Mouse (Mus musculus): ENCODE results near the gene Chst11.
A peak's percentile ranks its signal among the peaks of the same experiment; 100 is the strongest.

The Chst11 gene

DNA sequence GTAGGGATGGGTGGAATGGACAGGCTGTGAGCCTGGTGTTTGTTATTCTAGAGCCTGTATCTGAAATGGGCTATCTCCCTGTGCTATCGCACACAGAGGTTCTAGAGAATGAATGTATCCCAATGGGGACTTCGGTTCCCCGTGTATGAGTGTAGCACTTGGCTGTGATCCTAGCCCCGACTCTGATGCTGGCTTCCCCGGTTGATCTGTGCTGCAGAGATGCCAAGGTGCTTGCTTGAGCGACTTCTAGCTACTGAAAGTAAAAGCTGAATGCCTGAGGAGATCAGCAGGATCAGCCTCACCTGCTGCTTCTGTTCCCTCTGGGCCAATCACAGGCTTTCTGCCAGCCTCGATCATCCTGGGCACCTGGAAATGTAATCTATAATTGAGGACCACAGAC lies 91.5 kb downstream of the Chst11 start:
- DNase-seq (ENCODE audit: low read depth, low spot score): no peak

- no peak for DNase-seq (ENCODE audit: low read depth, low spot score)
These were observed 93.4 kb downstream of the Chst11 start for GRCm38 (mm10) chr10:83078723-83079122.

GRCm38 (mm10) chr10:83079755-83080154 lies 94.5 kb downstream of the Chst11 start:
- DNase-seq (ENCODE audit: low read depth, low spot score): no peak

DNA sequence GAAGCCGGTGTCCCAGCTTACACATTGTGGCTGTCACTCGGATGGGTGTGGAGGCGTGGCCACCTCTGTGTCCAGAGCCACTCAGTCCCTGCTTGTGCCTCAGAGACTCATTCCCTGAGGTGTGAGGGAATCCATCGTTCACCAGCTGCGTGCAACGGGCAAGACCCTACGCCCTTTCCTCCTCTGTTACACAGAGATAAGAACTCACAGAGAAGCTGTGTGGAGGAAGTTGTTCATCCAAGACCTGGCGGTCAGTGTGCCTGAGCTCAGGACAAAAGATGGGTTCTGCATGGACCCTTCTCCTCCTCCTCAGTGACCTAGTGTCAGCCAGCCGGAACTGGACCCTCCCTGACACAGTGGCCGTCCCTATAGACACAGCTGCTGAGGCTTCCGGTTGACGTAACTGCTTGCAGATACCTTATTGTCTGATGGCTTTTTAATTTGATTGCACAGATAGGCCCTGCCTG lies 95.0 kb downstream of the Chst11 start:
- DNase-seq (ENCODE audit: low read depth, low spot score): no peak

- no peak for DNase-seq (ENCODE audit: low read depth, low spot score)
These were observed 95.6 kb downstream of the Chst11 start for GRCm38 (mm10) chr10:83080930-83081329.

DNA sequence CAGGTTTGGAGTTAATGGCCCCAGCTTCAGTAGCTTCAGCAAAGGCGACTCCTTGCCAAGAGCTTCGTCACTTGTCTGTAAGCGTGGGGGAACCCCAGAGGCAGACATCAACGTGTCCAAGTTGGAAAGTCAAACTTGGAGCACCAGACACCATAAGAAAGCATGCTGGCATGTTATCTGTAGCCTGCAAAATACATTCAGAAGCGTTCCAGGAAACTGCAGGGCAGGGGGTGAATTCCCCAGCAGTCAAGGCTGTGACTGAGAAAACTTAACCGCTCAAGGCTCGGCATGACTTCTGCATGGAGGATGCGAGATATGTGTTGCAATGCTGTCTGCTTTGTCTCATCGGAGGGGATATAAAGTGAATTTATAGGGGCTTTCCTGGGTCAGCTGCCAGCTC lies 98.6 kb downstream of the Chst11 start:
- no peak for DNase-seq (ENCODE audit: low read depth, low spot score)

DNA sequence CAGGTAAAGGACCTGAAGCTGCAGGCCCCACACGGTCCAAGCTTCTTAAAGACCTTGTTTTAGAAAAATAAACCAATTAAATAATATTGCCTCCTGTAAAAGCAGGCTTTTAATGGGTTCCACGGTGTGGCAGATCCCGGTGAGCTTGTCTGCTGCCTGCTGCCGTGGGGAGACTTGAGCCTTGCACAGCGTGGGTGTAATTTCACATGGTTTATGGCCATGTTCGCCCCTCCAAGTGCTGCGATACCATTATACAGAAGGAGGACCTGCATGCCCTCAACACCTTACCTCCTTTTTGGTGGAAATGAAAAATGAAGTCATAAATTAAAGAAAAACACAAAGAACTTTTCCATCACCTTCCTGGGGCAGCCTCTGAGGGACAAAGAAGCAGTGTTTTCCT lies 103.0 kb downstream of the Chst11 start:
- DNase-seq (ENCODE audit: low read depth, low spot score): no peak

DNA sequence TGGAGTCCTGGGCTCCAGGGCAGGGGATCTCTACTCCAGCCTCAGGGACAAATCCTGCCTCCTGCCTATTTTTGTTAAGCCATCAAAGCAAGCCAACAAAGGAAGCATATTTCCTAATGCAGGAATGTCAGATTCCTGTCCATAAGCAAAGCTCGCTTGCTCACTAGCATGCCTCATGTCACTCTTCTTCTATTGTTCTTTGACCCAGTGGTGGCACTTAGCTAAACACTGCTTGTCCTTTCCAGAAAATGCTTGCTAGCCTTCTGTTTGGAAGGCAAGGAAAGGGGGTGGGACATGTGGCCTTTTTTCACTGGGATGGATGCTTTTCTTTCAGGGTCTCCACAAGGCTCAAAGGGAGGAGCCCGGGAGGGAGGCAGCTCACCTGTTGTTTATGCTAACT lies 103.5 kb downstream of the Chst11 start:
- peak; percentile 38 for DNase-seq (ENCODE audit: low read depth, low spot score)

DNA sequence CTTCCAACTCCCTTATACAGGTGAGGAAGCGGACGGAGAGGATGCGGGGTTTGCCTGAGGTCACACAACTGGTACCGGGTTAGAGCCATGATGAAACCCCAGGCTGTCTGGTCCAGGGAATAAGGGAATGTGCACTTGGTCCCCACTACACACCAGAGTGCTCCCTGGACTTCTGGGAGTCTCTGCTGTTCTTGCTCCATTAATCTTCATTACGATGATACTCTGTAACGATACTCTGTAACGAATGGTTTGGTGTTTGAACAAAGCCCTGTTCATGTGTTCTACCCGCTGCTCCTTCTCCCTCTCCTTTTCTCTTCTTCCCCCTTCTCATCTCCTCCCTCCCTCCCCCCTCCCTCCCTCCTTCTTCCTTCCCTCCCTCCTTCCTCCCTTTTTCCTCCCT lies 104.9 kb downstream of the Chst11 start:
- DNase-seq (ENCODE audit: low read depth, low spot score): no peak

DNA sequence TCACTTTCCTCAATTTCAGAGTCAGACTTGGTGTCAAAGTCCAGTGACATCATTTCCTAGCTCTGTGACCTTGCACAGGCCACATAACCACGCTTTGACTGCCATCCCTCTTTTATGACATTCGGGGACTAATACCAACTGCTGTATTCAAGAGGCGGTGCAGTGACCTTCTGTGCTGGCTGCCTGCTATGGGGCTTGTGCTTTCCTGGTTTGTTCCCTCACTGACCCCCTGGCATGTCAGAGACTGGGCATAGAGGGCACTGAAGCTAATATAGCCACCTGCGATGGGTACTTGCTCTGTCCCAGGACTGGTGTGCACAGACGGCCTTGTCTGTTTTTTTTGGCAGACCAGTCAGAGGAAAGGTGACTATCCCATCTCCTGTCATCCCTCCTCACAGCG lies 108.4 kb downstream of the Chst11 start:
- DNase-seq (ENCODE audit: low read depth, low spot score): no peak

DNA sequence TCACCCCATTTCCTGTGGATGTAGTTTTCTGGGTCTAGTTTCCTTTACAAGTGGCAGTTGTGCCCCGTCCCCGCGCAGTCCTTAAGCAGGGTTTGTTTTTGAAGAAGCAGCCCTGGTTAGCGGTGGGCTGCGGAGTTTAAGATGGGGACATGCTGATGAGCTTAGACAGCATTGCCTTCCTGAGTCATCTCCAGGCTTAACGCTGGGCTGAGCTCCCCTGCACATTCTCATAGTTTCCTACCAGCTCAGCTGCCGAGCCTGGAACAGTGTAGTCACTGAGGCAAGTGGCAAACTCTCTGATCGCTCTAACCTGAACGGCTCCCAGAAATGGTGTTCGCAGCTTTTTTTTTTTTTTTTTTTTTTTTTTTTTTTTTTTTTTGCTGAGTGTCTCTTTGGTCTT lies 109.0 kb downstream of the Chst11 start:
- no peak for DNase-seq (ENCODE audit: low read depth, low spot score)

- no peak for DNase-seq (ENCODE audit: low read depth, low spot score)
These were observed 109.8 kb downstream of the Chst11 start for GRCm38 (mm10) chr10:83094821-83095725.

- no peak for DNase-seq (ENCODE audit: low read depth, low spot score)
These were observed 111.0 kb downstream of the Chst11 start for GRCm38 (mm10) chr10:83096257-83096656.

DNA sequence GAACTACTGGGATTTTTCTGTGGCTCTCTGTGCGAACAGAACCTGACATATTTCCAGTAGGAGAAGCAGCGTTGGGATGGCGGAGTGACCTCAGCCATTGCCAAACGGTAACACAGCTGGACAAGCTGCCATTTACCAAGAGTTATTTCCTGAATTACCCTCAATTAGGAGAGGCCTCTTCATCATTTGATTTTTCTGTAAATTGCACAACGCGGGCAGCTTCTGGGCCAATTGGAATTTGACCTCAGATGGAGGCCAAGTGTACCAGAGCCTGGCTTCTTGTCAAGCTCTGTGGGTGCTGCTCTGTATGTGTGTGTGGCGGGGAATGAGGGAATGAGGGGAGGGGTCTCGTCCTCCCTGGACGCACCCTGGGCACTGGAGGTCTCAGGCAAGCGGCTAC lies 113.6 kb downstream of the Chst11 start:
- DNase-seq (ENCODE audit: low read depth, low spot score): no peak

GRCm38 (mm10) chr10:83099669-83100068 lies 114.4 kb downstream of the Chst11 start:
- no peak for DNase-seq (ENCODE audit: low read depth, low spot score)

- no peak for DNase-seq (ENCODE audit: low read depth, low spot score)
These were observed 115.6 kb downstream of the Chst11 start for GRCm38 (mm10) chr10:83100890-83101289.

DNA sequence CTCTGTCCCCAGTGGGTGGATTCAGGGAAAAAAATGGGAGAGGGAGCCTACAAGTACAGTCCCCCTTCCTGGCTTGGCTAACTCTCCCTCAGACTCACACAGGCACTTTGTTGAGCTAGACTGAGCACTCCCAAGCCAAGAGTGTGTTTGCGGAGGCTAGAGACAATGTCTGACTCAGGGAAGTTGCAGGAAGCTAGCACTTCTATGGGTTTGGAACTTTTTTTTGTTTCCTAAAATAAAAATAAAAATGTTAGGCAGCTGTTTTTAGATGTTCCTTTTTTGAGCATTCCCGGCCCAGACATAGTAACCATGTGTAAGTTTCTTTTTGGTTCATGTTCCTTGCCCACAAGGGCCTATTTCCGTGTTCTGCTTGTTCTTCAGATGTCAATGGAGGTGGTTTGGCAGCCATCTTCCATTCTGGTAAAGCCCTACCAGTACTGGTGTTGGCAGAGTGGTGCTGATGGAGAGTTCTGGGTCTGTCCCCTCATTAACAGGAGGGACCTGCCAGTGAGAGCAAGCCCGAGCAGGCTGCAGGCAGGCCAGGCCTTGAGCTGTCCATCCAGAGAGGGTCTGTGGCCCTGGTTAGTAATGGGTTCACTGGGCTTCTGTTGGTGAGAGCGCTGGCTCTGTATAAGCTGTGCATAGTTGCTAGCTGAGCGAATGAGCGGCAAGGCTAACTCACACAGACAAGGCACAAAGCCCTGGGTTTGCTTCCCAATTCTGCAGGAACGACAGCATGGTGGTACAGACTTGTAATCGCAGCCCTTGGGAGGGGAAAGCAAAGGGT lies 116.3 kb downstream of the Chst11 start:
- no peak for DNase-seq (ENCODE audit: low read depth, low spot score)

DNA sequence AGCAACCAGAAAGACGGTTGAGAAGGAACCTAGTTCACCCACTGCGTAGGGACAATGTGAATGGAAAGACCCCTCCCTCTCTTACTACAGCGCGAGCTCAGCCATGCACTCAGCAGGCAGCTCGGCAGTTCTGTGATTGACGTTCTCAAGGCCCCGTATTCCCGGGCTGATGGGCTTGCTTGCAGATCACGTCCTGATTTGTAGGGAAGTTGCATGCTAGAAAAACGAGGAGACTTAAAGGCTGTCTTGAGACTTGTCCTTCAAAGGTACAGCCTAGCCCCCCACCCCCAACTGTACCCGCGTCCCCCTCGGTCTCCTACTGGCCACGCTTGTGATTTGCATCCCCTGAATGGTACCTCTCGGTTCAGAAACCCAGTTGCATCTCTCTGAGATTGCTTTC lies 117.4 kb downstream of the Chst11 start:
- DNase-seq (ENCODE audit: low read depth, low spot score): no peak

DNA sequence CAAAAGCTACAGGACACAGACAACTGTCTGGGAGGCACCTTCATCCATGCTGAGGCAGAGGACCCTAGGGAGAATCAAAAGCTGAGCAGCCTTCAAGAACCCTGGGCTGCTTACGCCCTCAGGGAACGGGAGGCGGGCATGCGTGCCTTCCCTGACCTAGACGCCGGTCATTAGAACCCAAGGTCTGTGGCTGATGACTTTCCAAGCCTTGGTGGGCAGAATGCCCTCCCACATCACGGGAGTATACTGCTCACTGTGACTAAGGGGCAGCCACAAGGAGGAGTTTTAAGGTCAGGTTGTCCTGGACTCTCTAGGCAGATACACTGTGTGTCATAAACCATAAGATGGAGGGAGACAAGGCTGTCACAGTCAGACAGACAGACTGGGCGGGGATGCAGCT lies 118.9 kb downstream of the Chst11 start:
- no peak for DNase-seq (ENCODE audit: low read depth, low spot score)

GRCm38 (mm10) chr10:83106152-83106746 lies 121.0 kb downstream of the Chst11 start:
- no peak for DNase-seq (ENCODE audit: low read depth, low spot score)

GRCm38 (mm10) chr10:83107385-83107784 lies 122.1 kb downstream of the Chst11 start:
- DNase-seq (ENCODE audit: low read depth, low spot score): peak; percentile 48
